Mouse (Mus musculus) T-helper 1 cell (primary cell): ENCODE data around the gene Zcchc9.

ENCODE experiments used
- in situ Hi-C: fragments of 300-600 bp; cut with MboI, MseI; formaldehyde crosslinking; loops from one replicate; pipeline ENCODE4 v1.15.1; 2025; ENCODE audit warnings: high pct_unique_total_duplicates

The Zcchc9 gene

DNA sequence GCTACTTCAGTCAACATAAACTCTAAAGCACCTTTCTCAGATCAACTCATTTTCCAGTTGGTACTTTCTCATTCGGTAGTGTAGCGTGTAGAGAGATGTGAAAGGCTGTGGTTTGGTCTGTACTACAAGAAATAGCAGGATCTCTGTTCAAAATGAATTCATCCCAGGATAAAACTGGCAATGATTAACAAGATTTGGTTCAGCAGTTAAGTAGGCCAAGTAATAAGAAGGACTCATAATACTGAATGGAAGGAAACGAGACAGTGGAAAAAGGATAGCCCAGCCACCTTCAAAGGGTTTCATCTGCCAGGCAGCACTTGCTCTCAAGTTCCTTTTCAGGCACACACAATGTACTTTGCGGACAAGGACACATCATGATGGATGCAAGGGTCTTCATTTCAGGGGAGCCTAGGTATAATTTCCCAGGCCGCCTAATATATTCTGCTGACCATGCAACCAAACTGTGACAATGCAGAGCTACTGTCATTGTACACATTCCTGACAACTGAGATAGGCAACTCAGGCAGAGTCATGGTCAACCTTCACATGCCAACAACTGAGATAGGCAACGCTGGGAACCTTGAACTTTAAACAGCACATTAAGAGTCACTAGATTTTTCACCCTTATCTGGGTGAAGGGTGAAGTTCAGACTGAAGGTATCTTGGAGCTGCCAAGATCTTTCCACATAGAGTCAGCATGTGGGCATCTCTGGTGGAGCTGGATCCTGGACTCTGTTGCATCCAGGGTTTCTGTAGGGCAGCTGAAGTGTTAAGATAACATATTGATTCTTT is 45.7 kb downstream of the Zcchc9 start:
- in situ Hi-C loops, result loop anchor here (25.0 kb wide), 1 partner anchor 1675 kb away; the partner anchor contains the start of genes Tmem167 and Xrcc4

DNA sequence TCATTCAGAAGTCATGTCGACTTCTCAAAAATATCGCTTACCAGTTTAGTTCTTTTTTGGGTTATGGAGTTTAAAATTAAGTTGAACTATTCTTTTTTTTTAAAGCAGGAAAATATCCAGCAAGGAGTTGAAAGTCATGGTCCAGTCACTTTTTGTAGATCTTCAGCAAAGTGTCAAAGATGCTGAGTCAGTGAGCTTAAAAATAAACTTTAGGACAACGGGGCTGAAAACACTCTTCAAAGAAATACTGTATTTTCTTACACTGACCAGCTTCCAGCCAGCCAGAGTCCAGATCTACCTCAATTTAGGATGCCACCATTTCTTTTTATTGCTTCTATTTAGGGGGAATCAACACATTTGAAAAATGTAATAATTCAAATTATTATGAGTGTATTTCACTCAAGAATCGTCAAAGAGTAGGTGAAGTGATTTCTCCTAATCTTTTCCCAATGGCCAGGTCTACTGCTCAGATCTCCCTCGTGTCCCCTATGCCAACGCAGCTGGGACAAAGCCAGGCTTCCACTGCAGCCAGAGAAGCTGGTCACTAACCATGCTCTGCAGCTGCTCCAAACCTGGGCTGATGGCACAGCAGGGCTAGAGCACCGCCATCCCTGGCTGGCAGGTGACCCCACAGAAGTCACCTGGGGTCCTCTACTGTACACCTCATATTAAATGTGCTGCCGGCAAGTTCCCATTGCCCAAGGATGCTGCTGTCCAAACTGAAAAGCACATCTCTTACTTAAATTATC is 47.0 kb downstream of the Zcchc9 start:
- in situ Hi-C loops, result loop anchor here (25.0 kb wide), 1 partner anchor 1673 kb away; the partner anchor contains the start of genes Tmem167 and Xrcc4

DNA sequence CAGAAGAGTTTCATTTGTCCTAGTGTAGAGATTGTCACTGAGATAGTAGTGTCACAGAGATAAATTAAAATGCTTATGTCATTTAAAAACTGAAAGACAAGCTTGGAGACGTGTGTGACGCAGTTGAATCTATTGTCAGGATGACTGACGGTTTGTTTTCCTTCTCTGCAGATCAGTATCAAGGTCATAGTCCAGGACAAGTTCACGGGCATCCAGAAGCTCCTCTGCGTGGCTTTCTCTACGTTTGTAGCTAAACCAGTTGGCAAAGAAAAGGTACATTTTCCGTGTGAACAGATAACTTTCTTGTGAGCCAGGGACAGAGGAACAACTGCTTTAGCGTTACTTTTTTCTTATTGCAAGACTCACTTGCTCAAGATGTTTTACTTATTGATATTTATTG is 47.7 kb downstream of the Zcchc9 start:
- in situ Hi-C loops, result loop anchor here (25.0 kb wide), 1 partner anchor 1672 kb away; the partner anchor contains the start of genes Tmem167 and Xrcc4

DNA sequence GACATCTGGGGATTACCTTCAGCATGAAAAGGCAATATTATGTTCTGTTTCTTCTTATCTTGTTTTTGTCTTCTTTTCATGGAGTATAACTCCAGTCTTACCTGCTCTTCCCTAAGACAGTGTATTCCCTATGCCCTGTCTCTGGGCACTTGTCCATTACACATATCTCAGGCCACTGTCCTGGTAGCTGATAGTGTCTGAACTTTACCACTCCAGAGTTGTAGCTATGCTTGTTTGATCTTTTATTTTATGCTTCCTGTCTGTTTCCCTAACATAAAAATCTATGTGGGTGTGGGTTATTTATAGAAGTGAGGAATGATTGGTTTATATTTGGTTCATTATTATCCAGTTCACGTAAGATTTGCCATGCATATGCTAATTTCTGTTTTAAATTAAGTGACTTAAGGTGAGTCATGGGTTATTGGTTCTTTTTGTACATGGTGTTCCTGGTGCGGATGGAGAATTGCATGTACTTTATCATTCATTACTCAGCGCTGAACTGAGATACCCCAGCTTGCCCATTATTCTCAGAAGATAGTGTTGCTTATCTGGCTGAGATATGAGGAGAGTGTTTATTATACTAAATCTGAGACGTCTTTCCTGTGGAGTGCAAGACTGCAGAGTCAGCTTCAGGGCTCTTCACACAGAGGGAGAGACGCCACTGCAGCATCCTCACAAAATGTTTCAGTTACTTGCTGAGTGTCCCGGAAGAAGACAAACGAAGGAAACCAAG is 49.0 kb downstream of the Zcchc9 start:
- in situ Hi-C loops, result loop anchor here (25.0 kb wide), 1 partner anchor 1671 kb away; the partner anchor contains the start of genes Tmem167 and Xrcc4

DNA sequence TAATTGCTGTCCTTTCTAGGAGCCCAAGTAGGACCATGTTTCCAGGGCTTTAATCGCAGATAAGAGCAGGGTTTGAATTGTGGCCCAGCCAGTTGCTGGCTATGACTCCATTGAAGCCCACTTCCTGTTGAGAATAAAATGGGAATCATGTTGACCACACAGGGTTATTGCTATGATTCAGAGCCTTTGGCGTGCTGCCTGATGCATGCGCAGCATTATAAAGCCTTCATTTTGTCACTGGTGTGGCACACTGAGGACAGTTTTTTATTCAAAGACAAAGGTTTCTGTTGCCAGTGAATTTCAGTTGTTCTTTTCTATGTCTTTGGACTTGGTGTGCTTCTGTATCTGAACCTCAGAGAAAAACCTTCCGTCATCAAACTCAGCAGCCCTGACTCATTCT is 51.3 kb downstream of the Zcchc9 start:
- in situ Hi-C loops, result loop anchor here (25.0 kb wide), 1 partner anchor 1669 kb away; the partner anchor contains the start of genes Tmem167 and Xrcc4

DNA sequence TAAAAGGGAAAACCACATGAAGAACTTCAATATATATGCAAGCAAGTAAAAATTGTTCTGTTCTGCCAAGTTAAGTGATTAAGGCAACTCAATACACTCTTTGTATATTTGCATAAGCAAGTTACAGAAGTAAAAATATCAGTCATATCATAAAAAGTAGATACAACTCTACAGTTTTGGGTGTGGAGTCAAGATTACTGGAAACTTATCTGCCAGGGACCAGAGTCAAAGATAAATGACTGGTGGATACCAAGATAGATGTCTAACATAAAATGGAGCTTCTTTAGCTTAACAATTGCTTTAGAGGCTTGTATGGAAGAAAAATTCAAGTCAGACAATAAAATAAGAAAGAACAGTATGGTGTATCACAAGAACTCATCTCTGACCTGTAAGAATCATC is 52.7 kb downstream of the Zcchc9 start:
- in situ Hi-C loops, result loop anchor here (25.0 kb wide), 1 partner anchor 1667 kb away; the partner anchor contains the start of genes Tmem167 and Xrcc4

DNA sequence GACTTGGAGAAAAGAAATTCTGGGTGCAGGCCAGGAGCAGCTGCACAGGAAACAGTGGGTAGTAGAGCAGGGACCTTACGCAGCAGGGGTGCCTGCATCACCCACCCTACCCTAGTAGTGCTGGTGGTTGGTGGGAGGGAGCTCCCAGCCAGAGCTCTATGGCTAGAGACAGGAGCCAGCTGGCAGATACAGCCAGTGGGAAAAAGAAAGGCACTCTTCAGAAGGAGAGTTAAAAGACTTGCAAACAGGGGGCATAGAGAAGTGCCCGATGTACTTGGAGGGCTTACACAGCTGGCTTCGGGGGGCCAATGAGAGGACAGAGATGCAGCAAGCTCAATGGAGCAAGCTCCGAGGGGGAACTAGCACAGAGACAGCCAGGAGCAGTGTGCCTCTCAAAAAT is 53.8 kb downstream of the Zcchc9 start:
- in situ Hi-C loops, result loop anchor here (25.0 kb wide), 1 partner anchor 1666 kb away; the partner anchor contains the start of genes Tmem167 and Xrcc4

DNA sequence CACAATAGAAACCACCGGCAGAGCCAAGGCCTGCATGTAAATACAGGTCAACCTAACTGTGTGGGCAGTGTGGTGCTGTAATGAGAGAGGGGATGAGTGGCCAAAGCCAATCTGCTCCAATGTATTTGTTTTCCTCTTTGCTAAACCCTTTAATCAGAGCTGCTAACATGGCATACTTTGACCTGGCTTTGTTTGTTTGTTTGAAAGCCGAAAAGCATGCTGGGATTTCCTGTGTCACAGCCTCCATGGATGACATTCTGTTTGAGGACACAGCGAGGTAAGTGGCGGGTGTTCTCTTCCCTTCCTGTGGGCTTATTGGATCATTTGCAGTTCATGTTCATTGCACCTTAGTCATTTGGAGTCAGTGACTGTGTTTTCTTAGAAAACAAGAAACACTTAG is 57.5 kb downstream of the Zcchc9 start:
- in situ Hi-C loops, result loop anchor here (25.0 kb wide), 1 partner anchor 1663 kb away; the partner anchor contains the start of genes Tmem167 and Xrcc4

DNA sequence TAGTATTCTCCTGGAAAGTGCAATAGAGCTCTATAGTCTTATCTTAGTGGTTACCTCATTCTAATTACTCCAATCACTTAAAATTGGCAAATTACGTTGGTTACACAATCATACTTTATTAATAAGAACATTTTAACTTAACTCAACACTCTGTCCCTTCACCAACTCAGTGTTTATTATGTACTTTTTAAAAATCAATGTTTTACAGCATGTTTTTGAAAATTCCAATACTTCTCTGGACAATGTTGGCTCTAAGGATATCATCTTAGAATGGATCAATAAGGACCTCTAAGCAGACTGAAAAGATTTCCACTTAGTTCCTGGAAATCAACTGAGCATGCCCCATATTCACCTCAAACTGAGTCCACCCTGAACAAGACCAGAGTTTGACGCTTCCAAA is 59.1 kb downstream of the Zcchc9 start:
- in situ Hi-C loops, result no loop called here
